Mouse (Mus musculus) layer of hippocampus, postnatal 25 days (tissue): Measurements from ENCODE around the gene Sppl2b. TPM values are rescaled to one million over a fixed set of nuclear protein-coding genes. Genes with fewer than 3 reads are reported as not detected.
"Not testable (repeated sequence)": the region's sequence is repeated elsewhere in the genome, so short reads cannot be mapped to it uniquely, and the experiment has no call there.

Experiments used
- DNase-seq, 2 experiments: peaks; one replicate each; pipeline ENCODE4 v3.0.0; 2022; ENCODE audit warnings: mixed read lengths in 2 of 2, low spot score in 1 of 2; ENCODE audit errors: extremely low spot score in 1 of 2
- total RNA-seq, 2 experiments: library from RNA; stranded (reverse); gene quantifications; 2 replicates each; pipeline ENCODE4 v1.2.3; 2021

Sppl2b gene
- total RNA-seq, 2 experiments from 2014 or later: 61.5 to 65.7 TPM

DNA sequence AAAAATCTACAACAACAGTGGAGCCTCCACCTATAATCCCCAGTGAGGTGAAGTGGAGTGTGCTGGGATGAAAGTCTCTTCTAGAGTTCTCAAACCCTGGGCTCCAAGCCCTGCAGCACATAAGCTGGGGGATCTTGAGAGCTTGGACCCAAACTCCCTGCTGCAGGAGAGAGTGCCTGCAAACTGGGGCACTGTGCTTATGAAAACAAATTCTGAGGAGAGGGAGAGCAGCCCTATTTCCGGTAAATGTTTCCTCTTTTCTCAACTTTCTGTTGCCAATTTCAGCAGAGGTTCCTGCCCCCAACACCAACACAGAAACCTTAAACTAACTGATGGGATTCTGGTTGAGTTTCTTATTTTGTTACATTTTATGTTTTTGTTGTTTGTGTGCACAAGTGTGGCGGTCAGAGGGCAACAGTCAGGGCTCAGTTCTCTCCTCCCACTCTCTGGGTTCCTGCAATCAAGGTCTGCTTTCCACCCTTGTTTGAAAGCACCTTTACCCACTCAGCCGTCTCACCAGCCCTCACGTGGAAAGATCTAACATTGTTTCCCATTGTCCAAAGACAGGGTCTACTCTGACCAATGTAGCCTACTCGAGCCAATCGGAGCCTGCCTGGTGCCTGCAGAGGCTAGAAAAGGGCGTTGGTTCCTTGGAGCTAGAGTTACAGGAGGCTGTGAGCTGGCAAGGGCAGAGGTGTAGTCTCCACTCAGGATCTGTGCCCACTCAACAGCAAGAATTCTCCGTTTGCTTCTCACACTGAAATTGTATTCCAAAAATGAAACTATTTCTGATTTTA is 31.0 kb upstream of the Sppl2b start:
- no peak for DNase-seq

DNA sequence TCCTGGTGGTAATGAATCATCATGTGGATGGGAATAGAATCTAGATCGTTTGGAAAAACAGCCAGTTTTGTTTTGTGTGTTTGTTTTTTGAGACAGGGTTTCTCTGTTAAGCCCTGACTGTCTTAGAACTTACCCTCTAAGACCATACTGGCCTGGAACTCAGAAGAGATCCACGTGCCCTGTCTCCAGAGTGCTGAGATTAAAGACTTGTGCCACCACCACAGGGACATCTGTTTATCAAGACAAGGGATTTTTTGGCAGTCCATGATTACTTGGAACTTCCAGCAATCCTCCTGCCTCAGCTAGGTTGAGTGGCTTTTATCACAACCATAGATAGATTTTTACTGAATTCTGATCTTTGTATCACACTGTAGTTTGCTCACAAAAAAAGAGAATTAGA is 30.2 kb upstream of the Sppl2b start:
- no peak for DNase-seq

DNA sequence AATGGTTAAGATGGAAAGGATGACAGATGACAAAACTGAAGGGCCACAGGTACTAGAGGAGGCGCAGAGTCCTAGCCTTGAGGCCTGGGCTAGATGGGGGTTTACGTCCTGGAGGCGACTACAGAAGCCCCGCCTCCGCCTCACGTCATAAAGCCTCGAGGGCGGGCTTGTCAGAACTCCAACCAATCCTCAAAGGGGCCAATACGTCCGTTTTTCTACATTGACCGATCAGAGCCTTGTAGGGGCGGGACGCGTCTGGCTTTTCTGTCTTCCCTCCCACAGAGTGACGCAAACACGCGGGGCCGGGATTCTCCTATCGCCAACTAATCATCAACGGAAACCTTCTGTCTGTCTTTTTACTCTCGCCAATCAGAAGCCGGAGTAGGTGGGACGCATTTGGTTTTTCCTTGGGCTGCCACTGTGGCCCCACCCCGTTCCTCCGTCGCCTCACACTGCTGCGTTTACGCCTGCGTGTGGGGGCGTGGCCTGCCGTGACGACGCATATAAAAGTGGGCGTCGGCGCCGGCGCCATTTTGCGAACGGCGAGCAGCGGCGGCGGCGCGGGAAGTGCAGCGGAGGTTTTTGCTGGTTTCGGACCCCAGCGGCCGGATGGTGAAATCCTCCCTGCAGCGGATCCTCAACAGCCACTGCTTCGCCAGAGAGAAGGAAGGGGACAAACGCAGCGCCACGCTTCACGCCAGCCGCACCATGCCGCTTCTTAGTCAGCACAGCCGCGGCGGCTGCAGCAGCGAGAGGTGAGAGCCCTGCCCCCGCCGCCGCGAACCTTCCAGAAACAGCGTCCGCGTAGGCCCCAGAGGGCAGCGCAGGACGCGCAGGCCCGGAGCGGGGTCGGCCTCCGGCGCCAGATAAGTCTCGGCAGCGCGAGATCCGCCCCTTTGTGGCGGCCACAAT is 28.7 kb upstream of the Sppl2b start, which contains the start of gene Oaz1:
TSS of gene Oaz1 (plus strand) at position 506 of the 912 bp plus-strand sequence.
- DNase-seq: peak; percentile 93 to 94

DNA sequence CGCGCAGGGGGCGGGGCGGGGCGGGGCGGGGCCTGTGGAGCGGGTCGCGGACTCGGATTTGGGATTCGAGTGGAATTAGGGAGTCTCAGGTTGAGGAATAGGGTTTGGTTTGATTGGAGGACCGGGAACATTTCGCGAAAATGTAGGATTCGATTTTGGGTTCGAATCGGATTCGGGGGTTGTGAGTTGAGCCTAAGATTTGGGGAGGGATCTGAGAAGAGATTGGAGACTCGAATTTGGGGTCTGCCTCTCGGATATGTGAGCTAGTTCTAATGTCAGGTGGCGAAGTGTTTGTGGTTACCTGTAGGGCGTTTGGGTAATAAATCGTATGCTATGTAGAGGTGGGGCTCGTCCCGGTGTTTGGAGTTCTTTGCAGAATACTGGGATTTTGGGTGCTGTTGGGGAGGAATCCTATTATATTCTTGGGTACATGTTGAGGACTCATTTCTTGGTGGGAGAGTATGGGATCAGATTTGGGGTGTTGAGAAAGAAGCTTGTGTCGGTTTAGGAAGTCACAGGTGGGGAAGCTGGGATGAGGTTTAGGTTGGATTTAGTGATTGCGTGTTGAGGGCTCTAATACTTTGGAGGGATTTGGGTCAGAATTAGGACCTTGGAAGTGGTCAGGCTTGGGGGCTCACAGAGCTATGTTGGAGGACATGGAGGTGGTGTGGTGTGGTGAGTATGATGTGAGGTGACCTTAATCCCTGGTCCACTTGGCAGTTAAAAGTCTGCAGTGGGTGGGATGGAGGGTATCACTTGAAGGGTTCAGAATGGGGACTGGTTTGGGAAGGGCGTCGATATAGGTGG is 27.8 kb upstream of the Sppl2b start:
- DNase-seq: no peak

DNA sequence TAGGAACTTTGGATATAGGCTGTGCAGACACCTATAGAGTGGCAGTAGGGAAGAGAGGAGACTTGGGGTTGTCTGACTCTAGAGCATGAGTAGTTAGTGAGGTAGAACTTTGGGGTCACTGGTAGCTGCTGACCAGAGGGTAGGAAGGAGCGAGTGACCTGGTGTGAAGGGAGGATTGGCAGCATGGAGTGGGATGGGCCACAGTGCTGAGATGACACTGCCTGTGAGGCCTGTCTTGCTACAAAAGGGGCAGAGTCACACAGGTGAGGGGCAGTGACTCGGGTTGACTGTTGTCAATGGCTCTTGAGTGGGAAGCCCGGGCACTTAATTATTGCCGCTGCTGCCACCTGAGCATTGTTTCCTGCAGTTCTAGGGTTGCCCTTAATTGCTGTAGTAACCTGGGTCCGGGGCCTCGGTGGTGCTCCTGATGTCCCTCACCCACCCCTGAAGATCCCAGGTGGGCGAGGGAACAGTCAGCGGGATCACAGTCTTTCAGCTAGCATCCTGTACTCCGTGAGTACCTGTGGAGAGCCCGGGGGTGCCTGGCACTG is 27.1 kb upstream of the Sppl2b start:
- no peak for DNase-seq

DNA sequence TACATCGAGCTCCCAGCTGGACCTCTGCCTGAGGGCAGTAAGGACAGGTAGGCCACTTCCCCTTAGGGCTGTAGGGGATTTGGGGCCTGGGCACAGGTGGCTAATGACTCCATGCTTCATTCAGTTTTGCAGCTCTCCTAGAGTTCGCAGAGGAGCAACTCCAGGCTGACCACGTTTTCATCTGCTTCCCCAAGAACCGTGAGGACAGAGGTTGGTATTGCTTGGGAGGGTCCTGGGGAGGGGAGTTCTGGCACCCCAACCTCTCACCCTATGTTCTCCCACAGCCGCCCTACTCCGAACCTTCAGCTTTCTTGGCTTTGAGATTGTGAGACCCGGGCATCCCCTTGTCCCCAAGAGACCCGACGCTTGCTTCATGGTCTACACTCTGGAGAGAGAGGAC is 26.5 kb upstream of the Sppl2b start:
- not testable (repeated sequence) for DNase-seq

DNA sequence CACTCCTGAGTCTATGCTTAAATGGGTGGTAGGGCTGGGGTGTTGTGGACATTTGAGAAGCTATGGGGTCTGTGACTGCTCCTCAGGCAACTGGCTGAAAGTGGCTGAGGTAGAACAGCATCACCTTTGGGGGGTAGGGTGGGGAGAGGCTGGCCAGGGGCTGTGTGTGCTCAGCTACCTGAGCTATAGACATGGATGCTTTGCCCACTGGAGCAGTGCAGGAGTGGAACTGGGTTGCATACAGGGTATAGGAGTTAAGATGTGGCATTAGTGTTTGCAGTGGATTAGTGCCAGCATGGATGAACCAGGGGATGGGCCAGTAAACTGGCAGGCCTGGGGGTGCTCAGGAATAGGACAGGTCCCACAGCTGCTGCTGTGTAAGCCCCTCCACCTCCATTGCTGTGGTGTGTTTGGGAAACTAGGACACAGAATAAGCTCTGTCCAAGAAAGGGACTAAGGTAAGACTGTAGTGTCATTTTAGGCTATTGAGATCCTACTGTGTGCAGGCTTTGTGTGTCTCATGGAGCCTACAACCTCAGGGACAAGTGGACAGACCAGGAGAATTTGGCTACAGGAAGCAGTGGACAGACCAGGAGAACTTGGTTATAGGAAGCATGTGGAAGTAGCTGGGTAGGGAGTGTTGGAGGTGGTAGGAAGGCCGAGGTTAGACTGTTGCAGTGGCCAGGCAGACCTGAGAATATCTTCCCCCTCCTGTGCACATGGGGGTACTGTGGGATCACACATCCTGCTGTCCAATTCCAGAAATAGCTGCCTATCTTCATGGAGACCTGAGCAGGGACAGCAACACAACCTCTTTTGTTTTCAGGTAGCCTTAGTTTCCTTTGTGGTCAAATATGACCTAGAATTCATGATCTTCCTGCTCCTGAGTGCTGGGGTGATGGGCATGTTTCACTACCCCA is 25.5 kb upstream of the Sppl2b start:
- no peak for DNase-seq

DNA sequence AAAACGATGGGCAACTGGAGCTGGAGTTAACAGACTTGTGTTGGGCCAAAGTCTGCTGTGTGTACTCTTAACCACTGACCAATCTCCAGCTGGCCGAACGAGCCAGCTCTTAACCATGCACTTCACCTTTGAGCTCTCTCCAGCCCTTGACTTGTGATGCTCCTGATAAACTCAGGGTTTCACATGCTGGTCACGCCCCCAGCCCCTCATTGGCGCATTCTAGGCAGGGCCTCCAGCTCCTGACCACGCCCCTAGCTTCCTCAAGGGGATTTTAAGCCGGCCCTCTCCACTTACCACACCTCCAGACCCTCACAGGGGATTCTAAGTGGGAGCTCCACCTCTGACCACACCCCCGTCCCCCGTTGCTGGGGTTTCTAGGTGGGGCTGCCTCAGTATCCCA is 23.9 kb upstream of the Sppl2b start:
- DNase-seq: no peak

DNA sequence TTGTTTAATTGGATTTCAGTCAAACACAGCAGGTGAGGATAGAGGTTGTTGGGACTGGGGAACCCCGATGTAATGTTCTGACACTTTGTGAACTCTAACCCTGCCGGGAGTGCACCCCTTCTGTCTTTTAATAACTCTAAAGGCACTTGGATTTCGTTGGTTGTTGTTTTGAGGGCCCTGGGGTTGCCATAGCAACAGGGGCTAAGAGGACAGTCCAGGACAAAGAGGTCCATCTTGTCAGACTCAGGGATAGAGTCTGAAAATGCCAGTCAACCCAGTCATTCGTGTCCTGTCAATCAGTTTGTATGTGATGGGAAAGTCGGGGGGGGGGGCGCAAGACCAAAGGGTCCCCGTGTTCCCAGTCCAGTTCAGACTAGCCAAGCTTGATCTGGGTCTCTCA is 22.3 kb upstream of the Sppl2b start:
- DNase-seq: no peak

DNA sequence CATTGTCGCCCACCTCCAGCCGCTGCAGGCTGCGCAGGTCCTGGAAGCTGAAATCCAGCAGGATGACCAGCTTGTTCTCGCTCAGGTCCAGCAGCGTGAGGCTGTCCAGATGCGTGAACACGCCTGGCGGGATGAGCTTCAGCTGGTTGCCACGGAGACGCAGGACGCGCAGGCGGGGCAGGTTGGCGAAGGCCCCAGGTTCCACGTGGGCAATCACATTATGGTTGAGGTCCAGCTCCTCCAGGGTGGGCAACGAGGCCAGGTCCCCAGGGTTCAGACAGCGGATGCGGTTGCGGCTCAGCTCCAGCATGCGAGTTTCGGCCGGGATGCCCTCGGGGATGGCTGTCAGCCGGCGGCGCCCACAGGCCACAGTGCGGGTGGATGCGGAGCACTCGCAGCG is 19.5 kb upstream of the Sppl2b start:
- DNase-seq: no peak

DNA sequence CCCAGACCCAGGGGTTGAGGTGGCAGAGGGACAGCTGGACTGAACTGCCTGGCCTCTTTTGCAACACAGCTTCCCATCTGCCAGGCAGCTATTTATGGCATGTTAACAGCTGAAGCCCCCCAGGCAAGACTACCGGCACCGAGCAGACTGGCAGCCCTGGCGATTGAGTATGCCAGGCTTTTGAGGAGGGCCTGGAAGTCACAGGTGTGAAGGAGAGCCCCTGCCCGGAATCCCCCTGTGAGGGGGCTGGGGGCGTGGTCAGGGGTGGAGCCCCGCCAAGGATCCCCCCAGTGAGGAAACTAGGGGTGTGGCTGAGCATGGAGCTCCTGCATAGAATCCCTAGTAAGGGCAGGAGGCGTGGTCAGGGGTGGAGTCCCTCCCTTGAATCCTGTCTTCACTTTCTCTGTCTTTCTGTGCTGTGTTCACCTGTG is 18.1 kb upstream of the Sppl2b start:
- DNase-seq: no peak

DNA sequence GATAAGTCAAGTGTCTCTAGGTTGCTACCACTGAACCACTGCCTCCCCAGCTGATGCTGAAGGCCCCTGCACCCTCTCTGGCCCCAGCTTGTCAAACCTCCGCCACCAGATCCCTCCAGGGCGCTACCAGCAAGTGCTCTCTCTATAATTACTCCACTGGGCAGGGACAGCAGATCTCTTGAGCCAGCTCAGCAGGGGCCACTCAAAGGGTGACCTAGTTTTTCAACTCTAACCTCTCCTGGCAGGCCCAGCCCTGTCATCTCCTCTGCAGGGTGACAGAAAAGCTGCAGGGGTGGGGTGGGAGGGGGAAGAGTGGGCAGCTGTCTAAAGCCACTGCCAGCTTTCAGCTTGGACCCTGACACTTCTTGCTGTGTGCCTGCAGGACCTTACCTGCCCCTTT is 17.2 kb upstream of the Sppl2b start:
- no peak for DNase-seq

DNA sequence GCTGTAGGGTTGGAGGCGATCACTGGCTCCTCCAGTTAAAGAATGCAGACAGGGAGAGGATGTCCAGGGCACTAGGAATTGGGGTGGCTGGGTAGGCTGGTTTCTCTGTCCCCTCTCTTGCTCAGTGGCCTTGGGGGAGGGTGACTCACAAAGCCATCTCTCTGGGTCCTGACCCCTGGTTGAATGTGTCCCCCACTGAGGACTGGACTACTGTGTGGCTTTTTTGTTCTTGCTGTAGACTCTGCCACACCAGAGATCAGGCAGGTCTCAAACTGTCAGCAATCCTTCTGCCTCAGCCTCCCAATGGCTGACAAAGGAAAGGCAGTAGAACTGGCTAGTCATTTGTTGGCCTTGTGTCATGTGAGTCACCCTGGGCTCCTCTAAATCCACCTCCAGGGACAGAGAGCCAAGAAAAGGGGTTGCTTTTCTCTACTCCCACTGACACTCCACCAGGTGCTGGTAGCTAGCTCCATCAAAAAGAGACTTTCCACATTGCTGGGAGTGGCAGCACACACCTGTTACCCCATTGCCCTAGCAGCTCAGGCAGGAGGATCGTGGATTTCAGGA is 16.6 kb upstream of the Sppl2b start:
- DNase-seq: no peak

DNA sequence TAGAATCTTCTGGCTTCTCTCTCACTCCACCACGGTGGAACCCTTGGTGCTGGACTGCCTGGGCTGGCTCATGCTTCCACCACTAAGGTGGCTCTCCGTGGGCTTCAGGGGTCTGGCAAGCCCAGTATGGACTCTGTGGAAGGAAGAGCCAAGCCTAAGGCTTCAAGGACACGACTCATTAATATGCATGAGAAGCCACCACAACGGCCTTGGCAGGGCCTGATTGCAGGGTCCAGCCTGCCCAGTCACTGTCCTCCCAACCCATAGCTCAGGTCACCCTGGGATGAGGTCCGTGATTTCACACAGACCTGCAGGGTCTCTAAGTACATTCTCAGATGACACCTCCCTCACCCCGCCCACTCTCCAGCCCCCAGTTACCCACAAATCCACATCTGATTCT is 15.2 kb upstream of the Sppl2b start:
- no peak for DNase-seq

DNA sequence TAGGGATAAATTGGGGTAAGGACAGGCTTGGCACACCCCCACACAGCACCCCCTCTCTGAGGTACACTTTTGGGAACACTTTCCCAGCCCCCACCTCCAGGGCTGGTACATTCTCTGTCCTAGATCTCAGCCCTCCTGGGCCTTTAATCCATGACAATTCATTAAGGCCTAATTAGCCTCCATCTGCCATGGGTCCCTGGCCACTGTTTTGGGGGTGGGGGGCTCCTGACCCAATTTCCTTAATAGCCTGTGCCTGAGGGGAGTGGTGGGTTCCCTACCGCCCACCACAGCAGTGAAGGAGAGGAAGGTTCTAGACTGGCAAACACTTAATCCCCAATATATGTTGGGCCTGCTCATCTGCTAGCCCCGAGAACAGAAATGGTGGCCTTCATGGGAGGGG is 13.4 kb upstream of the Sppl2b start:
- no peak for DNase-seq

DNA sequence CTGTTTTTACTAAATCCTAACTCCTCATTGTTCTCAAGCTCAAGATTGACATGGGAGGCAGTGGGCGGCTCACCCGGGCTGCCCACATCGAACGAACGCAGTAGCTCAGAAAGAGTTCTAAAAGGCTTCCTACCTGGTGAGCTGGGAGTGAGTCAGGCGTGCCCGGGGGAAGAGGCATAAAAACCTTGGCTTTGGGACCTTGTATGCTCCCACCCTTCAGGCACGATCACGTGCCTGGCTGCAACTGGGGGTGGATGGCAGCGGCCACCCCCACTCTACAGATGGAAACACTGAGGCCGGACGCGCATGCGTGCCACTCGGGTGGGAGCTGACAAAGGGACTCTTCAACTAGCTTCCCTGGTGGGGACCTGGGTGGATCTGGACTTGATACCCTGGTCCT is 12.7 kb upstream of the Sppl2b start:
- DNase-seq: peak in 1 of 2 experiments; percentile 39

DNA sequence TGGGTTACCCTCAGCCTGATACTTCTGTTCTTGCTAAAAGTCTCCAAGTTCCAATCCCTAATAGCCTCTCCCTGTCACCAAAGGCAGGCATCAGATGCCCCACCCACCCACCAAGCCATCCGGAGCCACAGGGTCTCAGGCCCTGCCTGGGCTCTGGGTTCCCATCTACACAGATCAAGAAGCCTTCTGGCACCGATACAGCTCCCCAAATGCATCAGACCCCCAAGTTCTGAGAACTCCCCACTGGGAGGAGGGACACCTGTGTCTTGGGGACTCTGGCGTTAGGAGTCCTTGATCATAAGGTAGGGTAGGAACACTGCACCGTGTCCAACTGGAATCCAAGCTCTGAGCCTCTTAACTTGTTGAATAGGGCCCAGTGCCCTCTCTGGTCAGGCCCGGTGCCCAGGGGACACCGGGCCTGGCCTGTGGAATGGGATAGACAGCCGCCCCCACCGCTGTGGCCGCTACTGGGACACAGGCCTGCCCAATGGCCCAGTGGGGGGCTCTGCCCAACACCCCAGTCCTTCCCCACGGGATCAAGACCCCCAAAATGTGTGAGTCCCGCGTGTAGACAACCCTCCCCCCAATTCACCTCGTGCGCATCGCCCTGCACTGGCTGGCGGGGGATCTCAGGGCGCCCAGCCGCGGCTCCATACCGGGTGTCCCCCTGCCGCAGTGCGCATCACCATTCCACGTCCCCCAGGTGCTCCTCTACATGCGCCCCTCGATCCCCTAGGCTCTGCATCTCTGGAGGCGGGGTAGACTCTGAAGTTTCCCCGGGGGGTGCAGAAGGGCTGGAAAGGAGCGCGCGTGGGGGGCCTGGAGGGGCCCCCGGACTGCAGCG is 11.8 kb upstream of the Sppl2b start:
- DNase-seq: no peak

DNA sequence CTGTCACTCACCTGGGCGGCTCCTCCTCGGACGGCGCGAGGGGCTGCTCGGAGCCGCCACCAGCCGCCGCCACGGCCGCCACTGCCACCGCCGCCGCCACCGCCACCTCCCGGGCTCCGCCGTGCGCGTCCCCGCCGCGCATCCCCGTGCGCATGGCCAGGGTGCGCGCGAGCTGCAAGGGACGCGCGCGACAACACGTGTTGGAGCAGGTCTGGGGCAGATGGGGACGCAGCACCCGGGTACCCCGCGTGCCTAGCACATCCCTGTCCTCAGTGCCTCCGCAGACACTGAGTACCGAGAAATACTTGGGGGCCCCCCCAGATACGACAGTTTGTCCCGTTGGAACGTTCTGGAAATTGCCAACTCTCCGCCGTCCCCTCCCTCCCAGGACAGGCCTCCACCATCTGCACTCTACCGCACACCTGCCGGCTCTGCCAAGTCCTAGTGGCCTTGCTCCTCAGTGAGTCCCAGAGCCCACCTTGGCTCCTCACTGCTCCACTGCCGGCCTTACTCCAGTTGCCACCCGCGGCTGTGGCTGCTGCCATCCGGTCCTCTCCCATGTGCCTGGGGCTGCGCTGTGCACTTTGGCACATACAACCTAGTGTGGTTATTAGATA is 11.0 kb upstream of the Sppl2b start, which contains the start of gene Lingo3:
TSS of gene Lingo3 (minus strand) at position 109 of the 617 bp plus-strand sequence.
- DNase-seq: peak; percentile 51 to 52
